Mouse (Mus musculus) kidney, adult 2 months (tissue): ENCODE data around the gene Gimap7. TPM values are rescaled to one million over a fixed set of nuclear protein-coding genes. Genes with fewer than 3 reads are reported as not detected.
A peak's percentile ranks its signal among the peaks of the same experiment; 100 is the strongest.
"Not testable (repeated sequence)": the region's sequence is repeated elsewhere in the genome, so short reads cannot be mapped to it uniquely, and the experiment has no call there.

Source experiments
- DNase-seq: peaks from one replicate; pipeline ENCODE4 v3.0.0; 2021
- H3K27ac ChIP-seq: fragments of 200-500 bp; 2 replicates; pipeline ENCODE4 v1.5.1; 2012; ENCODE audit warnings: low read depth, low read length, control low read depth, inconsistent platforms; ENCODE audit not compliant: insufficient read depth
- H3K27me3 ChIP-seq: fragments of 200-500 bp; replicated peaks from 2 replicates; pipeline ENCODE4 v1.6.1; 2012; ENCODE audit warnings: mild to moderate bottlenecking, moderate library complexity, low read length, inconsistent platforms; ENCODE audit not compliant: control insufficient read depth, insufficient read depth
- H3K36me3 ChIP-seq: fragments of 200-500 bp; 2 replicates; pipeline ENCODE4 v1.6.1; 2012; ENCODE audit warnings: mild to moderate bottlenecking, moderate library complexity, low read length, inconsistent platforms; ENCODE audit not compliant: control insufficient read depth, insufficient read depth
- H3K4me1 ChIP-seq: fragments of 200-500 bp; 2 replicates; pipeline ENCODE4 v1.6.1; 2011; ENCODE audit warnings: low read length; ENCODE audit not compliant: control insufficient read depth, insufficient read depth
- H3K4me3 ChIP-seq: fragments of 200-500 bp; 2 replicates; pipeline ENCODE4 v1.5.1; 2011; ENCODE audit warnings: mild to moderate bottlenecking, low read depth, low read length, control low read depth; ENCODE audit not compliant: insufficient read depth
- CTCF ChIP-seq: fragments of 200-500 bp; conservative IDR thresholded peaks from 2 replicates; pipeline ENCODE4 v1.5.1; 2011; ENCODE audit warnings: low read depth, mild to moderate bottlenecking, control low read depth, low read length, moderate library complexity, mixed read lengths; ENCODE audit not compliant: insufficient read depth, insufficient read length
- POLR2A ChIP-seq: fragments of 200-500 bp; IDR thresholded peaks from one replicate; pipeline ENCODE4 v1.6.1; 2011; ENCODE audit warnings: low read depth, low read length, control low read depth
- WGBS: fragments of 180-500 bp; shearing (Covaris S2); methylation state at CpG from one replicate; pipeline ENCODE4 v1.1.7; 2018; 5-methylcytosine and 5-hydroxymethylcytosine counted together
- polyA plus RNA-seq: library from polyadenylated mRNA; depleted of rRNA; stranded (reverse); fragments of >200 nt; gene quantifications from 2 replicates; pipeline ENCODE4 v1.2.3, GENCODE M21; 2012

Gimap7 gene
- polyA plus RNA-seq, 1 experiment: 0.97 TPM

DNA sequence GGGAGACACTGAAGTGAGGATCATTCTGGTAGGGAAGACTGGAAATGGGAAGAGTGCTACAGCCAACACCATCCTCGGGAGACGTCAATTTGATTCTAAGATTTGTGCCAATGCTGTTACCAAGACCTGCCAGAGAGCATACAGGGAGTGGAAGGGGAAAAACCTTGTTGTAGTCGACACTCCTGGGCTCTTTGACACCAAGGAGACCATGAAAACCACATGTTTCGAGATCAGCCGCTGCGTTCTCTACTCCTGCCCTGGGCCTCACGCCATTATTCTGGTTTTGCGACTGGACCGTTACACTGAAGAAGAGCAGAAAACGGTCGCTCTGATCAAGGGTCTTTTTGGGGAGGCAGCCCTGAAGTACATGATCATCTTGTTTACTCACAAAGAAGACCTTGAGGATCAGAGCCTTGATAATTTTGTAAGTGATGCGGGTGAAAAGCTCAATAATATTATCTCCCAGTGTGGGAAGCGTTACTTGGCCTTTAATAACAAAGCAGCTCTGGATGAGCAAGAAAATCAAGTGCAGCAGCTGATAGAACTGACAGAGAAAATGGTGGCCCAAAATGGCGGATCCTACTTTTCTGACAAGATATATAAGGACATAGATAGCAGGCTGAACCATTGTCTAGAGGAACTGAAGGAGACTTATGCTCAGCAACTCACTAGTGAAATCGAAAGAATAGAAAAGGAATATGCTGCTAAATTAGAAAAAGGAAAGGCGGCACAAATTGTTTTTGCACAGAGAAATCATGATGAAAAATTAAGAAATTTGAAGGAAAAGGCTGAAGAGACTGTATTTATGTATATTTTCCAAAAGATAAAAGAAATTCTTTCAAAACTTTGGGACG lies 40.7 kb upstream of the Gimap7 start:
- H3K27me3 ChIP-seq: no peaks in the 10 kb centered on the region
- no peak for DNase-seq
- no peak overlapping the region for H3K27ac ChIP-seq
- TF ChIP-seq POLR2A (no peak), CTCF (no peak)
- no peaks in the 10 kb centered on the region for H3K36me3 ChIP-seq
- H3K4me3 ChIP-seq: no peak overlapping the region
- H3K4me1 ChIP-seq: peaks cover 9% of the 10 kb centered on the region; the same call in 1 of the 2 replicates
- 92% methylated on average over 17 of the region's 17 CpGs for WGBS

DNA sequence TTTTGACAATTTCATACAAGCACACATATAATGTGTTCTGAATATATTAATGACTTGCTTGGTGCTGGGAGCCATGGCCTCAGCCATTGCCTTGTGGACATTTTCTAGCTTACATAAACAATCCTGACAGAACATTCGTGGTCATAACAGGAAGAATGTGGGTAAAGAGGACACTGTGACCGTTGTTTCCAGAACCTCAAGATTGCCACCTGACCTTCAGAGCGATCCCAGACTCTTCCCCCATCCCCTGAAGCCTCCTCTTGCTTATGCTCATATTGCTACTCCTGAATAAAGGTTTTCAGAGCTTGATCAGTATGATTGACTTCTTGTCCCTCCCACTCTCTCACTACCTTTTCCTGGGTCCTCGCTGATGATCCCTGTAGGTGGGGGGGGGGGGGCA lies 40.0 kb upstream of the Gimap7 start:
- 69% methylated on average over 4 of the region's 4 CpGs for WGBS
- H3K36me3 ChIP-seq: no peaks in the 10 kb centered on the region
- no peak for DNase-seq
- H3K4me3 ChIP-seq: no peak overlapping the region
- no peaks in the 10 kb centered on the region for H3K27me3 ChIP-seq
- TF ChIP-seq CTCF (no peak), POLR2A (no peak)
- peaks cover 9% of the 10 kb centered on the region; the same call in 1 of the 2 replicates for H3K4me1 ChIP-seq
- no peak overlapping the region for H3K27ac ChIP-seq

DNA sequence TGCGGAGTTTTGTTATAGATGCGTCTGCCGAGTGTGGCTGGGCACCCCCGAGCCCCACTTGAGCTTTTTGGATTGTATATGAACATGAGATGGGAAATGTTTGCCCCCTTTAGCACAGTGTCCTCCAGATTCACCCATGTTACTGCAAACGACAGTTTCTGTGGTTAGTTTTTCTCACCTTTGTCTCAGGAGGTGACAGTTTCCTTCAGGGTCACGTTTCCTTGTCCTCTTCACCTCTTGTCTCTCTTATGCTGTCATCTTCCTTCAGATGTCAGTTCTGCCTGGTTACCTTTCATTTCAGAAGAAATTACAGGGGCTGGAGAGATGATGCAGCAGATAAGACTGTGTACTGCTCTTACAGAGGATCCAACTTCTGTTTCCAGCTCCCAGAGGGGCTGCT lies 38.7 kb upstream of the Gimap7 start:
- DNase-seq: no peak
- H3K27me3 ChIP-seq: no peaks in the 10 kb centered on the region
- H3K4me1 ChIP-seq: peaks cover 8% of the 10 kb centered on the region; the same call in 1 of the 2 replicates
- no peak overlapping the region for H3K4me3 ChIP-seq
- no peaks in the 10 kb centered on the region for H3K36me3 ChIP-seq
- TF ChIP-seq POLR2A (no peak), CTCF (no peak)
- H3K27ac ChIP-seq: no peak overlapping the region
- WGBS: 78% methylated on average over 6 of the region's 6 CpGs

DNA sequence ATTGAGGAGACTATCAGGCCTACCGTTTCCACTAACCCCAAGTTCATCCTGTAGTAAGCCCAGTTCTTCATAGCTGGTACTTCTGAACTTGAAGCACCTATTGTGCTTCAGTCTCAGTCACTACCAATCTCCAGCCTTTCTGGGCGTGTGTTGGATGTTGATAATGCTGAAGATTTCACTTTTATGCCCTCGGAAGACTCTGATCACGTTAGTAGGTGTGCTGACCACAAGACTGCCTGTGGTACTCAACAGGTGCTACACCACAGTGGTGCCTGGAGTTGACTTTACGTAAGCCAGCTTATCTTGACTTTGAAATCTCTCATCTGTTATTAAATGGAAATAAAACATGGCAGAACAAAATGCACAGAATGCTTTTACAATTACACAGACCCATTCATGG lies 38.0 kb upstream of the Gimap7 start:
- Histone ChIP-seq H3K36me3 (no peaks in the 10 kb centered on the region), H3K4me3 (no peak overlapping the region), H3K27me3 (no peaks in the 10 kb centered on the region), H3K4me1 (peaks cover 2% of the 10 kb centered on the region; the same call in 1 of the 2 replicates), H3K27ac (no peak overlapping the region)
- no peak for DNase-seq
- 83% methylated on average over 5 of the region's 5 CpGs for WGBS
- TF ChIP-seq POLR2A (no peak), CTCF (no peak)

DNA sequence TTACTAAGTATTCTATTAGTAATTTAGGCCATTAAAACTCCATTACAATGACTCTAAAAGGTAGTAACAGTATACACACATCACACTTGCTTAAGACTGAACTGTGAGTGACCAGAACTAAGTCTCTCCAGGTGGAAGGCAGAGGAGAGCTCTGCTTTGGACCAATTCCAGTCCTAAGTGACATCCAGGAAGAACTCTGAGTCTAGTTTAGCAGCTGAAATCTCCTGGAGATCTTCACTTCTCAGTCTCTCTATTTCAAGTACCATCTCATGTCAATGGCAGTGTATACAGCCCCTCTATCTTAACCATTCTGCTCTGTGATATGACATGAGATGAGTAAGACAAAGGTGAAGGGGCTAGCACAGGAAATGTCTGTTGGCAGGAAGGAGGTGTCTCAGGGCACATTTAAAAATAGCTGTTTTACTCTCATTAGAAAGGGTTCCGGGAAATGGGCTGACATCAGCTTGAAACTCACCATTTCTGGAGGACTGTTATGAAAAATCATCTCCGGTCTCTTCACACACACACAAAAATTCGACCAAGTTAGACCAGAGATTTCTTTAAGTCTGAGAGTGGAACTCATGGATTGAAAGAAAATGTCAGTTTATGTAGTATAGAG lies 36.8 kb upstream of the Gimap7 start:
- Histone ChIP-seq H3K36me3 (no peaks in the 10 kb centered on the region), H3K4me3 (no peak overlapping the region), H3K27me3 (no peaks in the 10 kb centered on the region), H3K4me1 (peaks cover 2% of the 10 kb centered on the region; the same call in 1 of the 2 replicates), H3K27ac (peak overlapping the region; percentile 86)
- TF ChIP-seq POLR2A (no peak), CTCF (no peak)
- peak; percentile 80 for DNase-seq
- 70% methylated on average over 3 of the region's 3 CpGs for WGBS

DNA sequence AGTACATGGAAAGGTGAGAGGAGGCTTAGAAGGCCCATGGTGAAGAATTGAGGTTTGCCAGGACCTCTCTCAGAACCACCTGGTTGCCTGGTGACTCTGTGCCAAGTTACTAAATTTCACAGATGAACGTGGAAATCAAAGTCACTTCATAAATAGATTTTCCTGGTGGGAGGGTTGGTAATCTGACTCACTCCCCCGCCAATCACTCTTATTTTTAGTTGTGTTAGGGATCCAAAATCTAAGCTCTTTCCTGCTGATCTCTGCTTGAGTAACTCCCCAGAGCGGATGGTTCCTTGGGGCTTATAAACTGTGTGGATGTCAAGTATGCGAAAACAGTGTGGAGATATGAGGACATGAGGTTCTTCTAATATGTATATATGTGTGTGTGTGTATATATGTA lies 36.1 kb upstream of the Gimap7 start:
- WGBS: 62% methylated on average over 4 of the region's 4 CpGs
- peak overlapping the region; percentile 76 for H3K27ac ChIP-seq
- no peaks in the 10 kb centered on the region; the same call in 1 of the 2 replicates for H3K4me1 ChIP-seq
- no peaks in the 10 kb centered on the region for H3K27me3 ChIP-seq
- no peaks in the 10 kb centered on the region for H3K36me3 ChIP-seq
- TF ChIP-seq CTCF (no peak), POLR2A (no peak)
- no peak overlapping the region for H3K4me3 ChIP-seq
- DNase-seq: no peak

DNA sequence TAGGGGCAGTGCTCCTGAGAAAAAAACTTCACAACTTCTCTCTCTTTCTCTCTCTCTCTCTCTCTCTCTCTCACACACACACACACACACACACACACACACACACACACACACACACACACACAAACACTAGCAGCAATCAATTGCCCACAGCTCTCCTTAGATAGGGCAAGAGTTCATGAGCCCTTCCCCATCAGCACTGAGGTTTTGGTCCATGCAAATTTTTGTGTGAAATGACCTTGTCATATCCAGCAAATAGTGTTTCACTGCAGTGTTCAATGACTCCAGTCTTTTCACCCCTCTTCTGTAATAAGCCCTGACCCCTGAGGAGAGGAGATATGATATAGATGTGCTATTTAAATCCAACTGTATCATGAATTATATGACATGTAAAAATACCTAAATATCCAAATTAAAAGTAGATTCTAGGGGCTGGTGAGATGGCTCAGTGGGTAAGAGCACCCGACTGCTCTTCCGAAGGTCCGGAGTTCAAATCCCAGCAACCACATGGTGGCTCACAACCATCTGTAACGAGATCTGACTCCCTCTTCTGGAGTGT lies 35.1 kb upstream of the Gimap7 start:
- not testable (repeated sequence) for H3K27me3 ChIP-seq, H3K4me1 ChIP-seq, DNase-seq, H3K4me3 ChIP-seq, H3K36me3 ChIP-seq
- peak overlapping the region; percentile 60 for H3K27ac ChIP-seq
- 93% methylated on average over 4 of the region's 4 CpGs for WGBS
